In the genomic region with DNA sequence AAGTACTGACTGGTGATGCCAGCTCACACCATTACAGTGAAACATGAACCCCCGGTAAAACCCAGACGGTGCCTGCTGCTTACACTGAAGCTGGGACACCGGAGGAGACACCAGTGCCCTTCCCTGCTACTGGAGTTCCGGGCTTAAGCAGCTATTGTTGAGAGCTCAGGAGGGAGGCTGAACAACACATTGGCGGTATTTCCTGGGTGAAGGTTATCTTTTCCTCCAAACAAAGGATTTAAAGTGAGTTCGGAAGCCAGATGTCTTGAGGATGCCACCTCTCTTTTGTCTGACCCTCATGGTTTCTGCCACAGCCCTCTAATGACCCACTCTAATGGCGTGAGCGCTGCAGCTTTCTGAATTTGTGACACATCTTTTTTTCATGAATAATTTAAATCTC, we compare ENCODE assay signal across 12 mouse cellular contexts. TPM values are rescaled to one million over a fixed set of nuclear protein-coding genes. Genes with fewer than 3 reads are reported as not detected.
A peak's percentile ranks its signal among the peaks of the same experiment; 100 is the strongest.
DNase-seq lines count a peak whose midpoint lies in the region; ATAC-seq and TF ChIP-seq lines count a peak whose summit lies in the region.
"Had no signal": no experiment of that assay in that cellular context is flagged by ENCODE, and none has a peak within 500 bp of the region (broad histone marks: within the 10 kb centered on the region; RNA-seq: fewer than 3 reads in every experiment).

No protein-coding gene starts in this region.

- DNase-seq in ES-E14 (ENCODE audit: low read depth, low spot score) = no peak
- DNase-seq in embryo, embryonic 11 days = peak; percentile 40
- DNase-seq in urinary bladder, postnatal 10 days (ENCODE audit: low spot score) = no peak
- no peak for DNase-seq in urinary bladder, adult 18-20 months (ENCODE audit: low spot score in 2 of 2)
- DNase-seq: cerebellum, postnatal 25 days; spleen, adult 18-20 months; thymus, postnatal 14 days had no signal

- H3K4me2 ChIP-seq in hindbrain, embryonic 12.5 days (replicated peaks) = peak overlapping the region; percentile 44
- H3K4me2 ChIP-seq in myocyte (ENCODE audit: low read depth) = peak overlapping the region; percentile 70
- H3K4me2 ChIP-seq: limb, embryonic 12.5 days; lung, embryonic 15.5 days had no signal

- no peak overlapping the region for H3ac ChIP-seq in myocyte (ENCODE audit: control insufficient read depth, insufficient read length)

- peaks cover 77% of the 10 kb centered on the region for H3K79me2 ChIP-seq in myocyte (ENCODE audit: control insufficient read depth, insufficient read depth)

- H3K4me3 ChIP-seq in ES-E14 (ENCODE audit: insufficient read depth in 1 of 2, low read depth in 1 of 2, low read length in 2 of 2, poor library complexity in 1 of 2, severe bottlenecking in 1 of 2) (peak overlapping the region; percentile 25 to 56), myocyte (no peak overlapping the region)
- H3K4me3 ChIP-seq in hindbrain, embryonic 12.5 days = no peak overlapping the region
- H3K4me3 ChIP-seq: limb, embryonic 12.5 days; lung, embryonic 15.5 days had no signal

- no peak for ATAC-seq in hindbrain, embryonic 12.5 days (ENCODE audit: low FRiP score)
- ATAC-seq in megakaryocyte-erythroid progenitor cell, adult 5-6 weeks (replicated peaks; ENCODE audit: low FRiP score, low TSS enrichment, poor library complexity, severe bottlenecking) = no peak

- H3K36me3 ChIP-seq in ES-E14 (ENCODE audit: control insufficient read depth, insufficient read depth, low read length, poor library complexity, severe bottlenecking) (peaks cover 4% of the 10 kb centered on the region), myocyte (ENCODE audit: control insufficient read depth, insufficient read depth) (peaks cover 11% of the 10 kb centered on the region)
- H3K36me3 ChIP-seq in hindbrain, embryonic 12.5 days = peaks cover 16% of the 10 kb centered on the region

- peak overlapping the region; percentile 54; the same call in 1 of the 2 replicates for H3K27ac ChIP-seq in ES-E14 (ENCODE audit: insufficient read depth, low read depth, low read length, poor library complexity, severe bottlenecking)
- H3K27ac ChIP-seq in hindbrain, embryonic 12.5 days = peak overlapping the region; percentile 97
- H3K27ac ChIP-seq: limb, embryonic 12.5 days; lung, embryonic 15.5 days had no signal

- no peak for TF ChIP-seq POLR2A in myocyte (IDR thresholded peaks at IDR 0.05; ENCODE audit: insufficient read length, low read depth)

- WGBS in hindbrain, embryonic 12.5 days = 12% methylated on average over 8 of the region's 8 CpGs

- peak overlapping the region; percentile 51 for H3K9ac ChIP-seq in ES-E14 (ENCODE audit: insufficient read depth, low read depth, low read length, poor library complexity, severe bottlenecking)
- H3K9ac ChIP-seq in hindbrain, embryonic 12.5 days = peak overlapping the region; percentile 51; the same call in 1 of the 2 replicates
- H3K9ac ChIP-seq: limb, embryonic 12.5 days; lung, embryonic 15.5 days had no signal

- H3K9me3 ChIP-seq in ES-E14 (ENCODE audit: control insufficient read depth, insufficient read depth, low read depth, low read length) = no peaks in the 10 kb centered on the region
- no peaks in the 10 kb centered on the region for H3K9me3 ChIP-seq in hindbrain, embryonic 12.5 days (replicated peaks)
- H3K9me3 ChIP-seq: limb, embryonic 12.5 days; lung, embryonic 15.5 days had no signal

- H3K27me3 ChIP-seq in hindbrain, embryonic 12.5 days = no peaks in the 10 kb centered on the region
- no peaks in the 10 kb centered on the region for H3K27me3 ChIP-seq in myocyte (ENCODE audit: control insufficient read depth, insufficient read depth, insufficient read length)
- H3K27me3 ChIP-seq: limb, embryonic 12.5 days; lung, embryonic 15.5 days had no signal

- H3K4me1 ChIP-seq in ES-E14 (ENCODE audit: control insufficient read depth in 2 of 2, insufficient read depth in 2 of 2, low read length in 2 of 2, poor library complexity in 1 of 2) = peaks cover 12 to 13% of the 10 kb centered on the region in 2 experiments
- peaks cover 66% of the 10 kb centered on the region for H3K4me1 ChIP-seq in hindbrain, embryonic 12.5 days

- in situ Hi-C loops in ES-E14 (cut with MboI; ENCODE audit: low sequenced_read_pairs in 2 of 2, unreplicated experiment in 2 of 2) = no loop called here

TF ChIP-seq in ES-E14, 5 proteins besides CTCF, POLR2A, EP300 and RAD21:
- no peak for TF ChIP-seq ZNF384 (IDR thresholded peaks at IDR 0.05; ENCODE audit: low read depth, low read length)
- TF ChIP-seq CHD2 (IDR thresholded peaks at IDR 0.05; ENCODE audit: low read depth, low read length) = peak; percentile 13; the same call in 1 of the 2 replicates

TF ChIP-seq in myocyte, 11 proteins besides CTCF, POLR2A, EP300 and RAD21:
- TF ChIP-seq TCF3 (IDR thresholded peaks at IDR 0.05; ENCODE audit: insufficient read length, low read depth) (no peak), TCF12 (IDR thresholded peaks at IDR 0.05; ENCODE audit: insufficient read depth, poor library complexity, severe bottlenecking) (no peak), E2F4 (IDR thresholded peaks at IDR 0.05; ENCODE audit: insufficient read depth) (no peak), POLR2AphosphoS2 (IDR thresholded peaks at IDR 0.05; ENCODE audit: insufficient read length, low read depth) (no peak), USF1 (IDR thresholded peaks at IDR 0.05; ENCODE audit: low read depth) (no peak)
TF ChIP-seq in myocyte: peak in this region for 0.

RNA-seq across cellular contexts. Expression of a gene that starts 10.9 kb away (rescaled TPM):
- 75.3 and 175 TPM in 2 replicates for total RNA-seq in ES-E14 (2012; rRNA removed)
- 90.3 and 92.0 TPM in 2 replicates for polyA plus RNA-seq in hindbrain, embryonic 12.5 days (2016; fragmentation: Nextera tagmentation; extraction: Ambion mirVana)
- polyA plus RNA-seq in myocyte (2012; fragmentation: generic; extraction: Trizol) = 14.5 TPM
- total RNA-seq in megakaryocyte-erythroid progenitor cell, adult 5-6 weeks (2014; fragmentation: Nextera tagmentation) = 1.1 and 3.8 TPM in 2 replicates
- total RNA-seq in megakaryocyte-erythroid progenitor cell, adult 5-6 weeks (2017) = 3.3 and 4.6 TPM in 2 replicates

Comparison
In these comparisons a context has a peak if more than half of its experiments do, and no peak if none do; other contexts are left out.
1. H3K4me3 ChIP-seq: peak in ES-E14 (2 of 2); none in hindbrain, embryonic 12.5 days (single experiment) and myocyte (single experiment).
2. RNA of a gene that starts 10.9 kb away (total RNA-seq): 75.3 to 175 TPM in ES-E14; 1.1 to 4.6 TPM in megakaryocyte-erythroid progenitor cell, adult 5-6 weeks; every median in the first group is over 10 times any median in the second.